Mouse (Mus musculus) CD8-positive naive resting alpha-beta T cell, adult 2 months (primary cell): Measurements from ENCODE around the gene Scaf8.

Experiments
- DNase-seq, 2 experiments: peaks; one replicate each; pipeline ENCODE4 v3.0.0; 2022; ENCODE audit warnings: low read depth in 2 of 2, low spot score in 2 of 2

The Scaf8 gene

DNA sequence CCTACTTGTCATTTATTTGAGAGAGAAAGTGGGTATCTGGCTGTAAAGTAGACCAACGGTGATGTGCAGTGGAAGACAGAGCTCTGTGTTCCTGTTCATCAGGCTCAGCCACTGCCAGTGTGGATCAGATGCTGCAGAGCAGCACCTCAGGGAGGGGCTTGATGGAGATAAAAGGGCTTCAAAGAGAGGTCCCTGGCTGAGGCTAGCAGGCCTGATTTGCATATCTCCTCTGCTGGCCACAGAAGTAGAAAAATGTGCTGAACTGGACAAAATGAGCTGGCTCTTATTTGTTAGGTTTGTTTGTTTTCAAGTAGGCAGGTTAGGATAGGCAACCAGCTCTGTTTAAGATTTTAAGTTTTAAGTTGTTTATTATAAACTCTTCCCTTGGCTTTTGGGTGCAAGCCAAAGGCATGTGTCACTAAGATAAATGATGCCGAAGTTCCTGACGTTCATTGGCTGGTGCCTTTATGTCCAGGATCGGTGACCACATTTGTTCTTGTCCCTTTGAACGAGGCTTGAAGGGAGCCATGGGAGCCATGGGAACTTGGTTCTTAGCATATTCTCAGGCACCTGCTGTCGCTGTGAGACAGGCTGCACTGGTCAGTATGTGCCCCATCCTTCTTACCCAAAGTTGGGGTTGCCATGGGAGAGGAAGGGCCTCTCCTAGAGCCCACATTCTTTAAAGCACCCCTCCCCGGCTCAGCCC lies 132.0 kb downstream of the Scaf8 start:
- DNase-seq: no peak
